Mouse (Mus musculus) right cerebral cortex, postnatal 4 days (tissue): Measurements from ENCODE around the gene 4930579F01Rik.
A peak's percentile ranks its signal among the peaks of the same experiment; 100 is the strongest.

ENCODE experiments used
- DNase-seq: peaks from one replicate; pipeline ENCODE4 v3.0.0-alpha.2; 2022

Gene 4930579F01Rik

DNA sequence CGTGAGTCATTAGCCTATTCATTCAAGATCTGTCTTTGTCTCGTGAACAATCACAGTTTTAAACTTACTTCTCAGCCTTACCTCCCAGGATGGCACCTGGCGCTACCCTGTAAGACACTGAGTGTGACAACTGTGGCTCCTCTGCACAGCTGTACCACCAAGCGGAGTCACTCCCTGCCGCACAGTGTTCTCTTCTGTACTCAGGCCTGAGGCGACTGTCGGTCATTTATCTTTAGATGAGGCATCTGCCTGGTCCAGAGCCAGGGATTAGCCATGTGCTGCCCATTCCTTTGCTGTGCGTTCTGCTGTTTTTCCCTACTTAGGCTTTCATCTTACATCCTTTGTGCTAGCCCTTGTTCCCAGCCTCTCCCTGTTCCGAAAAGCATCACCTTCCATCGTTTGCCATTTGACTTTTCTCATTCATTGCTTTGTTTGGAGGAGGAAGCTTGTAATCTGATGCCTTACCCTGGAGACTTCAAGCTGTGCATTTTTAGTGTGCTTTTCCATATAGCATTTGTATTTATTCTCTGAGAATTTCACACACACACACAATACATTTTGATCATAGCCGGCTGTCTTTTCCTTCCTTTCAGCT lies 21.9 kb upstream of the 4930579F01Rik start:
- DNase-seq = no peak

DNA sequence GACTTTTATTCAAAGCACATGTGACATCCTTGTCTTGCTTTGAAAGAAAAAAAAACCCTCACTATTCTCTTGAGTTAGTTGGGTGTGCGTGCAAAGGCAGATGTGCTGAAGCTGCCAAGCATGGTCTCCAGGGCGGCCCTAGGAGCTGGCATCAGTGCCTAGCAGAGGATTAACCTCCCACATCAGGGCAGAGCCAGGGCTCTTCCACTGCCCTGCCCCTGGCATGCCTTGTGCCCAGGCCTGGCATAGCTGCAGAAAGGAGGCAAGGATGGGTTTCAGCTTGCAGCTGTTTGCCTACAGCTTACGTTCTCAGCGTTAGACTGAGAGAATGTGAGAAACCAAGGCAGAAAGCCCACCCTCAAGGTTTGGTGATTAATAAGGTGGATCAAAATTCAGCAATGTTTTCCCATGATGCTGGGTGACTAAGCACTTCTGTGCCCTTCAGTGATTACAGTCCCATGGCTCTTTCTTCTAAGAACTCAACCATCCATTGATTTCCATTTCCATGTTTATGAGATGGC lies 18.9 kb upstream of the 4930579F01Rik start:
- DNase-seq = no peak

DNA sequence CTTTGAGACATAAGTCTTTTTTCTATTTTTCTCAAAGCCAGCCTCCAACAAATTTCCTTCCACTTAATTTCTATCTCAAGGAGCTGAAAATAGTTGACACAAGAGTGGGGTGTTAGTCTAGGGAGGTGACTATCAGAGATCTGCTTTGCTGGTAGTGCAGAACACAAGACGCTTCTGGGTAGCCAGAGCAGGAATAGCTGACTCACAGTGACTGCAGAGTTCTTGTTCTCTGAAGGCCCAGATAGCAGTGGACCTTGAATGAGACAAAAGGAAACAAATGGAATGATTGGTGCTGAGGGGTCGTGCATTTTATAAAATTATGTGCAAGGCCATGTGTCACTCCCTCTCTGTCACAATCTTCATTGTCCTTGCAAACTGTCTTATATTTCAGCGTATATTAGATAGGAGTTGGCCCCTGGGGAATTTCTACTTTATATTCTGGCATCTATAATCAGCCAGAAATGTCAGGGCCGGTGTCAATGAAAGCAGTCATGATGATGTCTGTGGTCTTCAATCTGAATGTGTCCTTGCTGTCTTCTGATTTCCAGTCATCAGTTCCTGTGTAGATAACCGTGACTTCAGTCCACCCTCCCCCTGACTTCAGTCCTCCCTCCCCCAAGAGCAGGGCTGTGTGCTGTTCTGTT lies 16.9 kb upstream of the 4930579F01Rik start:
- DNase-seq = no peak

DNA sequence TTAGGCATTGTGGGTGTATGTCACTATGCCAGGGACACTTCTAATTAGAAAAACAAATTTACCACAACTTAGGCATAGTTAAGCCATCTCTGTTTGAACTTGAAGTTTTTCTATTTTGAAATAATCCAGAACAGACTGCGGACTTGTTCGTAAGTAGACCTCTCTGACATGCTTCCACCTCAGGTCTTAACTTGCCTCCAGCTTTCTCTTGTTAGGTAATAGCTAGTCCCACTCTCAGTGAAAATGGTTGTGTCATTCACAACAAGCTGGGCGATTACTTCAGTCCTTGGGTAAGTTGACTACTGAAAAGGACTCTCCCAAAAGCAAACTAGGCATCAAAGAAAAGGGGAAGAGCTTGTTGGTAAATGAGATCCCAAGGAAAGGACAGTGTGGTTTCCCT lies 15.2 kb upstream of the 4930579F01Rik start:
- DNase-seq = no peak

DNA sequence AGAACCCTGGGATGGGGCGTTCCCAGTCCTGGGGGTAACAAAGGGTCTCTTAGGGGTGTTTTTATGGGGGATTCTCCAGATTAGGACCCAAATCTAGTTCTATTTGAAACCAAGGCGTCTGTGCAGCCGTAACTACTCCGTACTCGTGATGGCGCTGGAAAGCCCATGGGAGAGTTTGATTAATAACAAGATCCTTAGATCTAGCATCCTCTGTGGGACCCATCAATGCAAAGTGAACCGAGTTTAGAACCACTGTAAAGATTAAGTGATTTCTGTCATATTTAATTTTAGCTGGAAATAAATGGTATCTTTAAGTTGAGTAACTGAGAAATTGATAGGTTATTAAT lies 5.1 kb upstream of the 4930579F01Rik start:
- no peak for DNase-seq

DNA sequence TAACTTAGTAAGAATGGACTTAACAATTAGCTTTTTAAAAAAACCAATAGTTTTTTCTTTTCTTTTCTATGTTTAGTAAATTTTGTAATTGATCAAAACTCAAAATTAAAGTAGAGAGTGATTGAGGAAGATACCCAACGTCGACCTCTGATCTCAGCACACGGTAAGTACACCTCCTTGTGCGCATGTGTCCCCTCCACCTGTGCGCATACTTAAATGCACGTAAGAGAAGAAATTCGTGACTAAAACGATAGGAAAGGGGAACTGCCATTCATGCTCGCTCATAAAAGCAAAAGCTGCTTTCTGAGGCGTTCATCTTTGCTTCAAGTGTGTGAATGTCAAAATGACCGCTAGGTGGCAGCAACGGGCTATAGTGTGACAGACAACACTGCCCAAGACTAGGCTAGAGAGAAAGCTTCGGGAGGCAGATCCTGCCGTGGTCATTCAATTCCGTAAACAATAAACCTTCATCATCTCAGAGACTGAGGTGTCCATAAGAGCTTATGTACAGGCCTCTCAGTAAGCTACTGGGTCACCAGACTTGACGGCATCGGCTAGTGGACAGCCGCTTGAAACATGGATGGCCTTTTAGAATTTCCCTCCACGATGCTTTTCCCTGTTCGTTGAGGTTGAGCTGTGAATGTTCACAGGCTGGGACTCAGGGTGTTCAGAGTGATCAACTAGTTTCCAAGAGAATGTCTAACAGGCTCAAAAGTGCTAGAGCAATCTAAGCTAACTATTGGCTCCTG lies 4.5 kb upstream of the 4930579F01Rik start:
- DNase-seq = peak; percentile 98

DNA sequence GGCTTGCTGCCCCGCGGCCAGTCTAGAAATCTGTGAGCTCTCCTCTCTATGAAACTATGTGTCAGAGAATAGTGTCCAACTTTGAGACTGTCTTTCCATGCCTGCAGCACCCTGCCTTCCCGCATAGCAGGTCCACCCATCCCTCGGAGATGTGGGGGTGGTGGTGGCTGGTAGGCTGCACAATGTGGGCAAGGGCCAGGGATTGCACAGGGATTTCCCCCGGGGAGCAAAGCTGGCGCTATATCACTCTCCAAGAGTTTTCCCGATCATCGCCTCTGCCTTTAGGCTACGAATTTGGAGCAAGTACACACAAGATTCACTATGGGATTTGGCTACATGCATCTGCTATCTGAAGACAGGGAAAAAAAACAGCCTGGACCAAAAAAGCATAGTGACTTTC lies 3.9 kb upstream of the 4930579F01Rik start:
- DNase-seq = no peak

DNA sequence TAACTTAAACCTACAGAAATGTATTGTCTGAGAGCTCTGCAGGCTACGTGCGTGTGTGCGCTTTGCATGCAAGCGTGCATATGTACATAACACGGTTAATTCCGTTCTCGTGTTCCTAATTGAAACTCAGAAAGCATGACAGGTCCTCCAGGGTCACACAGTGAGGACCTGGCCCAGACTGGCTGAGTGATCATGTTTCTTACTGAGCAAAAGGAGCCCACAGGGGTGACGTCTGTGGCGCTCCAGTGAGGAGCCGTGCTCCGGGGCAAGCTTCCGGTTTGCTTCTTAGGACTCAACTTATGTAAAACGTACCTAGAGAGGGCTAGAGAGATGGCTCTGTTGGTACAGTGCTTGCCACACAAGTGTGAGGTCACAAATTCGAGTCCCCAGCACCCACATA lies 3.5 kb upstream of the 4930579F01Rik start:
- no peak for DNase-seq

DNA sequence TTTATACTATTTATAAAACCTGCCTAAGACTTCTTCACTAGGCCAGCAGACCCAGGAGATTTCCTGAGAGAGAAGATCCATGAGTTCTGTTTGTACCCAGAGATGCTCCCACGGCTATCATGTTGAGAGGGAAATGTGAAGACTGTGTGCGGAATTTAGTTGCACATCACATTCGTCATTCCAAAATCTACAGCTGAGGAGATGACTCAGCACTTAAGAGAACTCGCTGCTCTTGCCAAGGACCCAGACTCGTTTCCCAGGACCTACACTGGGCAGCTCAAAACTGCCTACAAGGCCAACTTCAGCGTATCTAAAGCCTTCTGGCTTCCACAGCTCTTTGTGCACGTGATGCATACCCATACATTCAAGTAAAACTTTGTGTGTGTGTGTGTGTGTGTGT lies 1.4 kb downstream of the 4930579F01Rik start:
- no peak for DNase-seq

DNA sequence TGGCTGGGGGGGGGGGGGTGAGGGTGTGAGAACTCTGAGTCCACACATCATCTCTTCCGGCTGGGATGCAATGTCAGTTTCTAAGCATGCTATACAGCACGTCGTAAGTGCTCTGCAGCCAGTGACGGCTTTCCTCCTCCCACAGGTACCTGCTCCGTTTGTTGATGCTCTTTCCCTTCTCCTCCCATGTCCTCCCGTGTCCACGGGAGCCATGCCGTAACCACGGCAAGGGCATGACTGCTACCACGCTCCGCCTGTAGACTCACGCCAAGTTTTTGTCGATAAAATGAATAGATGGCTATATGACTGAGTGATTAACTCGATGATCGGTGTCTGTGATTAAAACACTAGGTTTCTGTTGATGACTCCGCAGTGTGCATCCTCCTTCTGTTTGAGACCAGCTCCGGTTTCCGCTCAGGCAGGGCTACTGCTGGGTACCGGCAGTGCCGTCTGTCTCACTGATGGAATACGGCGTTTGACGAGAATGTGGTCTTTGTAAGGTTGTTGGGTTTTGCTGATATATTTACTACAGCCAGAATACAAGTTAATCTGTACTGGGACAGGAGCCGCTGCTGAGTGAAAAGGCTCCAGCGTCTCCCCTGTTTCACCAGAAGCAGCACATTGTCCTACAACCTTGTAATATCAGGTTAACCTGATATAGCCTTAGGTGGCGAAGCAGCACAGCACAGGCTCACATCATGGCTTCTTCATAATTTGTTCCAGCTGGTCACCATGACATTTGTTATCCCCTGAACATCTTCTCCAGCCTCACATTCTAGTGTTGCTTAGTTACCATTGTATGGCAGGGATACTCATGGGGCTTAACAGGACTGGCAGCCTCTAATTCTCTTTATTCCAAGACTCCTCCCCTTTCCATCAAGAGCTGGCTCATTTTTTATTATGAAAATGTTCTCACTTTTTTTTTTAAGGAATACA lies 7.4 kb downstream of the 4930579F01Rik start:
- DNase-seq = no peak

DNA sequence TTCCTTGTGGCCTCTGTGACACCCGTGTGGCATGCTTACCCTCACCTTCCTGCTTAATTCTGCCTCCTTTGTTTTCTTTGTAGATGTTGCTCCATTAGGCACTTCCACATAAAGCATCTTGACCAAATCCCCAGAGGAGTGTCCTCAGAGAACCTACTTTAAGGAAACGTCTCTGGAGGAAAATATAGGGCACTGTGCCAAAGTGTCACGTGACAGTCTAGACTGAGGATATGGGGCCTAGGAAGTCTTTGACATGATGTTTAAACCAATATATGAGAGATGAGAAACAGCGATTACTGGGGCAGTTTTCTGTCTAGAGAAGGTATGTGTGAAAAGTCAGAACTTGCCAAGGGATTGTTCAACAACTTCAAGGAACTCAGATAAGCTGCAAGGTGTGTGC lies 8.3 kb downstream of the 4930579F01Rik start:
- DNase-seq = no peak

DNA sequence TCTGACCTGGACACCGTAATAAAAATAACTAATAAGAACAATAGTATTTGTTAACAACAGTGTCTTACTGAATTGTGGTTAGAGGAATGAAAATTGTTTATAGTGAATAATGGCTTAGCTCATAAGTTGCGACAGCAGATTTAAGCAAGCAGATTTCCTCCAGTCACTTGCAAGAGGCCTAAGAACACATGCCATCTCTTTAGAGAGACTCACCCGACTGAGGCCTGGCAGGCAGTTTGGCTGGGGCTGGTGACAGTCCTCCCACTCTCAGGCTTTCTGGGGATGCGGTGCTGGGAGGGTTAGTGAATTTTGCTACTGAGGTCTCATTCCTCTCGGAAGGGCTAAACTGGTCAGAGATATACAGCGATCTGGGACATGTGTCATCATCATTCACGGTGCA lies 10.3 kb downstream of the 4930579F01Rik start:
- DNase-seq = no peak

DNA sequence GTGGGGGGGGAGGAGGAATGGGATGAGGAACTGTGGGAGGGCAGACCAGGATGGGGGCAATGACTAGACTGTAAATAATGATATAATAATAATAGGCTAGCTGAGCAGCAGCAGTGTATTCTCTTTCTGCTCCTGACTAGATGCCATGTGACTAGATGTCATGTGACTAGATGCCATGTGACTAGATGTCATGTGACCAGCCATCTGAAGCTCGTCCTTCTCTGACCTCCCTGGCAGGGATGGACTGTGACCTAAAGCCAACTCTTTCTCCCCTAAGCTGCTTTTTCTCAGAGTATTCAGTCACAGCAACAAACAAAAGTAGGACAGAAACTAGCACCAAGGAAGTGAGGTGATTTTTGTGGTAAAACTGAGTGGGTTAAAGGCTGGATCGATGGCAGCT lies 11.6 kb downstream of the 4930579F01Rik start:
- no peak for DNase-seq

DNA sequence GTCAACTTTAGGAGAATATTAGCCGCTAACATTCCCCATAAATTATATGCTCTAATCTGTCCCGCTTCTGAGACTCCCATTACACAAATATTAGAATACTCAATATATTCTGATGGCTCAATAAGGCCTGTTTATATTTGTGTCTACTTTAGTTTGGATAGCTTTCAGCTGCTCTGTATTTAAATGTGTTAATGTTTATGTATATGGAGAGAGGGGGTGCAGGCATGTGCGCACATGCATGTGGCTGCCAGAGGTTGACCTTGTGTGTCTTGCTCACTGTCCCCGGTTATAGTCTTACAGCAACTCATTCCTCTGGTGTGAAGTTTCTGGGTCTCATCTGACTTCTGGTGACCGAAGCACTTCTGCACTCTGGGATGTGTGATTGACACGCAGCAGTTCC lies 18.1 kb downstream of the 4930579F01Rik start:
- no peak for DNase-seq

DNA sequence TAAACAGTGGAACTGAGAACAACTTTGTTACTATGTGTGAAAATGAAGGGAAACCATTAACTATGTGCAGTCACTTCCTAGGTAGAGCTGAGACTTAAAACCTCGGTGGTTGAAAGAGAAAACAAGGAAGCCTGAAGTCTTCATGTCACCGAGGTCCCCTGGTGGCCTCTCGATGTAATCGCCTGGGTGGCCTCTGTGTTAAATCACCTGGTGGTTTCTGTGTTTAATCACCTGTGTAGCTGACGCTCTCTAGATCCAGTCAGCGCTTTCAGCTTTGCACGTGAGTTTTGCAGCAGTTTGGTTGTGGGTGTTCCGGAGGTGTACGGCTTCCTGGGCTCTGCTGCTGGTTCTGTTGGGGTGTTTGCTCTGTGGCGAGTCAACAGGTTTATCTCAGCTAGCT lies 20.3 kb downstream of the 4930579F01Rik start:
- no peak for DNase-seq

DNA sequence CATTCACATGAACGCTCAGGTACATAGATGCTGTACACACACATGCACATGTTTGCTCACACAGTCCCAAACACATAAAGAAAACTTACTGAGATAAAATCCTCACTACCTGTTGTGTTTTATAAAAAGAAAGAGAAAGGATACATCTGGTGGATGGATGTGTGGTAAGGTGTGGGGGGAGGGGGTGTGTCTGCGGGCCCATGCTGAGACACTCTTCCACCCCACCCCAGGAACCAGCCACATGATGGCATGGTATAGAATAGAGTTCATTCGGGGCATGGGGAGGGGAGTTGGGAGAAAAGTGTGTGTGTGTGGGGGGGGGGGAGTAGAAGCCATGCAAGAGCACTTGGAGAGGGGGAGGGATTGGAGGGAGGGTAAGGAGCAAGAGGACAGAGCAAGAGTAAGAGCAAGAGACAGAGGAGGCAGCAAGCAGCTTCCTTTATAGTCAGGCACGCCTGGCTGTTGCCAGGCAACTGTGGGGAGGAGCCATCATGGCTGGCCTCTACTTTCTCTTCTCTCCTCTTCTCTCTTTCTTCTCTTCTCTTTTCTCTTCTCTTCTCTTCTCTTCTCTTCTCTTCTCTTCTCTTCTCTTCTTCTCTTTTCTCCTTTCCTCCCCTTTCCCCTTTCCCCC lies 31.0 kb downstream of the 4930579F01Rik start:
- DNase-seq = no peak

DNA sequence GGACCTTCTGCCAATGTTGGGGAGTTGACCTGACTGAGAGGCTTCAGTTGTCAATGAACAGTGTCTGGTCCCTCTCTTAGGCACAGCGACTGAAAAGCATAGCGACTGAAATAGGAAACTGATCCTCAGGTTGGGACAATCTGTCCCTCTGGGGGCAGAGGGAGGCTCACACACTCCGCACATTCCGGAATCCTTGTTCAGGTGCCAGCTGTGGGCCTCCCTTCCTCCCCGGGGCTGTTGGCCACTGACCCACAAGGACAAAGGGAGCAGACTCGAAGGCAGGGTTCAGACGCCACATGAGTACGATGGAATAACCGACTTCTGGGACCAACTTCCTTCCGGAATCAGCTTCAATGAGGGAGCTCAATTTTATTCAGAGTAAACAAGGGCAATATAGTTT lies 32.0 kb downstream of the 4930579F01Rik start:
- no peak for DNase-seq

DNA sequence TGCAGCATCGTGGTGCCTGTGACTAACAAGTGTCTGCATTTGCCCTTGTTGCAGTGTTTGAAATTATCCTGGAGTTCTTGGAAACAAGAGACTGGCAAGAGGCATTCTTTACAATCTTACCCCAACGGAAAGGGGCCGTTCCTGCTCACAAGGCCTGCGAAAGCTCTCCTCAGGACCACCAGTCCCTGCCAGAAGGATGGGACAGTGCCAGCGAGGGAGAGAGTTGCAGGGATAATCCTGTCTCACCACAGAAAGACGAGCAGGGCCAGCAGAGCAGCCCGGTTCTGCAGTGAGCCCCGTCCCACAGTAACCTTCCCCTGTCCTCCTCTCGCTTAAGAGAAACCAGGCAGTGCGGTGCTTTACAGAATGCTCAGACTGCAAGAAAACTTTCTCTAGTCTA lies 37.0 kb downstream of the 4930579F01Rik start:
- DNase-seq = no peak

DNA sequence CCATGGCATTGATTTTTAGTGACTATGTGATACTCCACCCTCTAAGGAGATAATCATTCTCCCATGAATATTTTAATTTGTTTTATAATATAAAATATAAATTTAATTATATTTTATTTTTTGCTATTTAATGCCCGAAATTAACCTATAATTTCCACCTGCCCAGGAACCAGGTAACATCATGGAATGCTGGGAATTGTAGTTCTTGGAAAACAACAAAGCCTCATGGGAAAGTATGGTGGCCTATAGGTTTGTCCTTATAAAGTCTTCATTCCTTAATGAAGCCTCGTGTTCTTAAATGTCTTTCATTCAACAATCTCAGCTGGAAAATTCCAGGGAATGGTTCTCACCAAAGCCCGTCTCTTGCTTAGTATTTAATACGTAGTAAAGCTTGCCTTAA lies 38.6 kb downstream of the 4930579F01Rik start:
- DNase-seq = no peak

DNA sequence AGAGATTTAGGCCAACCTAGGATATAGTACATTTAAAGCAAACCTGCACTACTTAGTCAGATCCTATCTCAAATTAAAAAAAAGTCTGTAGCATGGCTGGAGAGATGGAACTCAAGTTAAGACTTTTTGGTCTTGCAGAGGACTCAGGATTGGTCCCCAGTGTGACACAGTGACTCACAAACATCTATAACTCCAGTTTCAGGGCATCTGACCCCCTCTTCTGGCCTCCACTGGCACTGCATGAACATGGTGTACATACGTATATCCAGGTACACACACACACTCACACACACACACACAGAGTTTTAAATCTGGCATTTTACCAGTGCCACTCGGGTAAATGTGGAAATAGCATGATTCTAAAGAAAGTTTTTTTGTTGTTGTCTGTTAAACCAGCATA lies 44.8 kb downstream of the 4930579F01Rik start:
- no peak for DNase-seq

DNA sequence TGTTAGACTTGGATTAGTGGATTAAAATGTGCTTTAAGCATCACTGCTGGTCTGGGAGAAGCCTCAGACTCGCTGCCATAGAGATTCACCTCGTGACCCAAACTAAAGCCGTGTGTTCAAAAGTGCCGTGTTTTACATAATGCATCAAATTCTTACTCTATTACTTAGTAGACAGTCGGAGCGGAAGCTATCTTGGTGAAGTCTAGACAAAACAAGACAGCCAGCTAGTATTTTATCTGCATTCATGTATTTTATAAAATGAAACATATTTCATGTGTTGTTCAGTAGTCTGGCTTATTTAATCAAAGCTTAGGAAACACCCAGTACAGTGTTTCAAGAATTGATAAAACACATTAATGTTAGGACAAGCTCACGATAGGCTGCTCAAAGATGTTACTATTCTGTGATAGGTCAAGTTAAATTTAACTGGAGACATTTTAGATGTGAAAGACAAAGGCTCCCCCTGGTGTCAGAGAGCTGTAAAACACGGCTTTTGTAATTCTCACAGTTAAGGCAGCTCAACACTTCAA lies 48.9 kb downstream of the 4930579F01Rik start, which contains the start of gene Mttp:
Gene Mttp (minus strand): TSS at position 327 of the 530 bp plus-strand sequence.
- DNase-seq = peak; percentile 73

DNA sequence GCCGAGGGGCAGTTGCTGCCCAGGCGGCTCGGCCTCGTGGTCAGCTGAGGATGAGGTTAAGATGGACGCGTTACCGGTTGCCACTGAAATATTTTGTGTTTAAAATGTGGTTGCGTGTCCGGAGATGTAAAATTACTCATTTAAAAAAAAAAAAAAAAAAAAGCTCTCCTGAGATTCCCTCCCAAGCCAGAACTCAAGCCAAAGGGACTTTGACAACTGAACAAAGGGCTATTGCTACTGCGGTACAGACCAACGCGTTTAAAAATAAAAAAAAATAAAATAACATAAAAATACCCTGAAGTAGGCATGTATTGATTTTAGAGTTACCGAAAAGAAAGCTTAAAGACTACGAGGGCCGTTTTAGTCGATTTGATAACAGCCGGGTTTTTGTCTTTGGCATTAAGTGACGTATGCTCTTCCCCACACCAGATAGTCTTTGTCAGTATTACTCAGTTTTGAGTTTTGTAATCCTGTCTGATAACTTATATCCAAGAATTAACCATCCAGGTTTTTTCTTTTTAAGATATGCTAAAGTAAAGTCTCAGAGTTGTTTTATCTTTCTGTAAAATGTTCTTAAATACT lies 49.5 kb downstream of the 4930579F01Rik start:
- no peak for DNase-seq
